Mouse (Mus musculus): ENCODE results near the gene Mybph. TPM values are rescaled to one million over a fixed set of nuclear protein-coding genes. Genes with fewer than 3 reads are reported as not detected.

Mybph gene
- total RNA-seq, 2 experiments from 2014 or later, result 0.17 to 0.19 TPM

DNA sequence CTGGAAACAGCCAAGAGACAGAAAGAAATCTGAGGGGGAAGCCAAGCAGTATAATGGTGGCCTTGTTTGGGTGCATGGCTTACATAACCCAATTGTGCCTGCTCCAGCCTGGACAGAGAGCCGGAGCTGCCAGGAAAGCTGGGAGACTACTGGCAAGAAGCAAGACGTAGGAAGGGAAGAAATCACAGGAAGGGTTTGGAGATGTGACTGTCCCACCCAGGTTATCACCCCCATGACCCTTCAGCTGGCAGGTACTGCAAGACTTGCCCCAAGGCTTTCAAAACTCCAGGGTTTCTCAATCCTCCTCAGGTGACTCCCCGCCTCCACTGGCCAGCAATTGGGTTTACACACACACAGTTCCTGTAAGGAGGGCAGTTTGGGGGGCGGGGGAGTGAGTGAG, 11.2 kb upstream of the Mybph start, which contains the start of gene Chil1:
TSS of gene Chil1 (plus strand) at position 152 of the 400 bp plus-strand sequence.
- no peak for DNase-seq (ENCODE audit: extremely low spot score in 1 of 2, low spot score in 1 of 2)

DNA sequence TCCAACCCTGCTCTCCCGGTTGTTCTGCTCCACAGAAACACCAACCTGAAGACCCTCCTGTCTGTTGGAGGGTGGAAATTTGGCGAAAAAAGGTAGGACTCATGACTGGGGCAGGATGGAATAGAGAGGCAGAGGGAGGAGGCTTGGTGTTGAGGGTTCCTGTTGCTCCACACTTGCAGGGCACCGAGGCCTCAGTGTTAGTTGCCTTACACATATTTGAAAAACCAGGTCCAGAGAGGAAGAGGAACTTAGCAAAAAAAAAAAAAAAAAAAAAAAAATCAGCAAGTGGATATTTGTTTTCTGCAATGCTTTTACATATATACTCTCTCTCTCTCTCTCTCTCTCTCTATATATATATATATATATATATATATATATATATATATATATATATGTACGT, 9.2 kb upstream of the Mybph start:
- no peak for DNase-seq (ENCODE audit: extremely low spot score in 1 of 2, low spot score in 1 of 2)

DNA sequence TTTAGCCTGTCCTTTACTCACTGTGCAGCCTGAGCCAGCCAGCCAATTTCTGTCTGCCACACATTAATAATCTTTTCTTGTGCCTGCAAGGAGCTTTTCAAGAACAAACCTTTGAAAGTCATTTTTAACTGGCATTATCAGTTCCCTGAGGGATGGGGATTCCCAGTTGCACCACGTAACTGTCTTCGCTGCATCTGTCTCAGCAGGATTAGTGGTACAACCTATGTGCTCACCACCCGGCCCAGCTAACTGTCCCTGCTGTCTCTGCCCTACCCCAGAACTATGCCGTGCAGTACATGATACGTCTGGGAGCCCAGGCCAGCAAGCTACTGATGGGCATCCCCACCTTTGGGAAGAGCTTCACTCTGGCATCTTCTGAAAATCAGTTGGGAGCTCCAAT, 5.0 kb upstream of the Mybph start:
- no peak for DNase-seq (ENCODE audit: extremely low spot score in 1 of 2, low spot score in 1 of 2)

DNA sequence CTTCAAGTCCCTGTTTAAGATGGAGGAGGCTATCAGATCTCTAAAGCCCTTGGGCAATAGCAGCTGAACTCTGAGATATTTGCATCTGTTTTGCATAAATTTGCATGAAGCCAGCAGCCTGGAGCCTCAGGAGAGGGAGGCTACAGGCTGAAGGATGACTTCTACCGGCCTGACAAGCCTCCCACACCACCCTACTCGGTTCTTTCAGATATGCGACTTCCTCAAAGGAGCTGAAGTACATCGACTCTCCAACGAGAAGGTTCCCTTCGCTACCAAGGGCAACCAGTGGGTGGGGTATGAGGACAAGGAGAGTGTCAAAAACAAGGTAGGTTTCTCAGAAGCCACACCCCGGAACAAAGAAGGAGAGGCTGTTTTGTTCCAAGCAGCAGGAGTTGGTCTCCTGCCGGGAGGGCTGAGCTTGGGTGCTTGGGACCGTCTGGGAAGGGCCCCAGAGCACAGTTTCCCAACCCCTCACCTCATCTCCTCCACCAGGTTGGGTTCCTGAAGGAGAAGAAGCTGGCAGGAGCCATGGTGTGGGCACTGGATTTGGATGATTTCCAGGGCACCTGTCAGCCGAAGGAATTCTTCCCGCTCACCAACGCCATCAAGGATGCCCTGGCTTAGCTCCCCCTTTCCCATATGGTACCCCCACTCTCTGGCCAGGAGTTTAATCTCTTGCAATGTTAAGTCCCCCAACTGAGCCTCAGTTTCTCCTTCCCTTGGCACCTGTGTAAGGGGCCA, 4.1 kb upstream of the Mybph start:
- DNase-seq (ENCODE audit: extremely low spot score in 1 of 2, low spot score in 1 of 2), result no peak

DNA sequence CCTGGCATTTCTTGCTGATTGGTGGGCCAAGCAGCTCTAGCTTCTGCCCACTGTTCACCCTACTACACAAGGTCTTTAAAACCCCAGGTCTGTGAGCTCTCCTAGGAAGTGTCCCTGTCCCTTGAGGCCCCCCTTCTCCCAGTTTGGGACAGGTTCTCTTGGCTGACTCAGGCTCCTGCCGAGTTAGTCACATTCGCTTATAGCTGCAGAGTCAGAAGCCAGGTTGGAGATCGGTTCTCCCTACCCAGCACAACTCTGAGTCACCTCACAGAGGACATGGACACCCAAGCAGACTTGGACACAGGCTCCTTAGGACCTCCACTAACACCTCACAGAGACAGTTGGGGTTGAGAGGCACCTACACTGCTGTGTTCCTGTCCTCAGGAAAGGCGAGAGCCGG, 2.1 kb upstream of the Mybph start:
- DNase-seq (ENCODE audit: extremely low spot score in 1 of 2, low spot score in 1 of 2), result no peak

DNA sequence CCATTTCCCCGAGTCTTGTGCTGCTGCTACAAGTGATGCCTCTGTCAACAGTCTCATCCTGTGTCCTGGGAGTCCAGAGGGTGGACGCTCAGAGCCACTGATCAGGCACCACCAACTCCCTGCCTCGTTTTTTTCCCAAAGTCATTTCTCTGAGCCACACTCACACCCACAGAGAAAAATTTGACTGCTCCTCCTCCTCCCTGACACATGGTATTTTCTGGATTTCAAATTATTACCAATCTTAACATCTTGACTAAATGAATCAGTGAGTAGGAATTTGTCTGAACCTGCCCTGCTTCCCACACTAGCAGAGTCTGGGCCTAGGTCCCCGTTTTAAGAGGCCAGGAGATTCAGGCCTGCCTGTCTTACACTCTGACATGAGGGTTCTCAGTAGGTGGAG, 1.2 kb upstream of the Mybph start:
- DNase-seq (ENCODE audit: extremely low spot score in 1 of 2, low spot score in 1 of 2), result no peak

DNA sequence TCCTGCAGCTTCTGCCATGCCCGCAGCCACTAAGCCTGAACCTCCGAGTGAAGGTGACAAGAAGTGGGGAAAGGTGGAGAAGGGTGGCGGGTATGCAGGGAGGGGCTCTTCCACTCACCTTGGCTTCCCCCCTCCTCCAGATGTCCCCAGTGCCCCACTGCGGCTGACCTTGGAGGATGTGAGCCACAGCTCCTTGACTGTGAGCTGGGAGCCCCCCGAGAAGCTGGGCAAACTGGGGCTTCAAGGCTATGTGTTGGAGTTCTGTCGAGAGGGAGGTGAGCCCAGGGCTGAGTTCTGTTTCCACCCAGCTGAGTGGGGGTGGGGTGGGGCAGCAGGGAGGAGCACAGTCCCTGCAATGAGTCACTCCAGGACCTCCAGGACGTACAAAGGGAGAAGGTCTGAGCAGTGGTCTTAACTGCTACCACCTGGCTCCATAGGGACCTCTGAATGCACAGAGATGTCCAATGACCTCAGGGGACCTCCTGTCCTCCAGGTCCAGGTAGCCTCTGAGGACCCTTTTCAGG, 488 bp downstream of the Mybph start:
- no peak for DNase-seq (ENCODE audit: extremely low spot score in 1 of 2, low spot score in 1 of 2)

DNA sequence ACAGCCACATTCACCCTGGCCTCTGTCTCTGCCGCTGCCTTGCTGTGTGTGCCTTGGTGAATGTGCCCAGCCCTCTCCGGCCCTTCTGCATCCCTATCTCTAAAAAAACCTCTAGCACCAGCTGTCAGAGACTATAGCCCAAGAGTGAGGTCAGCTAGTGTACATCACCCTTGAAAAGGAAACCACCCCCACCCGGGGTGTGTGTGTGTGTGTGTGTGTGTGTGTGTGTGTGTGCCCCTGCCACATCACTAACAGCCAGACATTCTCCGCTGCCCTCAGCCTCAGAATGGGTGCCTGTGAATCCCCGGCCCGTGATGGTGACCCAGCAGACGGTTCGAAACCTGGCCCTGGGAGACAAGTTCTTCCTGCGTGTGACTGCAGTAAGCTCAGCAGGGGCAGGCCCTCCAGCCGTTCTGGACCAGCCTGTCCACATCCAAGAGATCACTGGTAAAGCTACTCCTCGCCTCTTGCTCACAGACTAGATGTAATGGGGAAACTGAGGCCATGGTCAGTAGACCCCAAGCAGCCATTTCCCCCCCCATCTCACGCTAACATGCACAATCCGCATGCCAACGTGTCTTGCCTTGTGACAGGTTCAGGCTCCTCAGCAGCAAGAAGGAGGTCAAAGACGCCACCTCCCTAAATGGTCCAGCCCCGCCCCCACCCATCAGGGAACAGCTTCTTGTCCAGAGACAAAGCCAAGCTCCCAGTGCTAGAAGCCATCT, 1.2 kb downstream of the Mybph start:
- DNase-seq (ENCODE audit: extremely low spot score in 1 of 2, low spot score in 1 of 2), result no peak

DNA sequence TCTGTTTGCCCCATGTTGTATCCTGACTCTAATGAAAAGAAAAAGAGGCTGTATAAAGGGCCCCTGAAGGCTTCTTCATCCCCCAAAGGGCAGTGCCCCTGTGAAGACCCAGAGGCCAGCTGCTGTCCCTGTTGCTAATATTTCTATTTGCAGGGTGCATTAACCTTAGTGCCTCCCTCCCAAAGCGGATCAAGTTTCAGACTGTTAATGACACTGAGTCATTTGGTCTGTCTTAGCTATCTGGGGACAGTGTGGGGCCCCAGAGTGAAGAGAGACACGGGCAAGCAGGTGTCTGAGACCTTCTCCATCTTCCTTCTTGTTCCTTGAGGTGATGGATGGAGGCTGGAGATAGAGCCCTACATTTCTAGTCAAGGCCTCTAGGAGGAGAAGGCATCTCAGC, 1.9 kb downstream of the Mybph start:
- no peak for DNase-seq (ENCODE audit: extremely low spot score in 1 of 2, low spot score in 1 of 2)

DNA sequence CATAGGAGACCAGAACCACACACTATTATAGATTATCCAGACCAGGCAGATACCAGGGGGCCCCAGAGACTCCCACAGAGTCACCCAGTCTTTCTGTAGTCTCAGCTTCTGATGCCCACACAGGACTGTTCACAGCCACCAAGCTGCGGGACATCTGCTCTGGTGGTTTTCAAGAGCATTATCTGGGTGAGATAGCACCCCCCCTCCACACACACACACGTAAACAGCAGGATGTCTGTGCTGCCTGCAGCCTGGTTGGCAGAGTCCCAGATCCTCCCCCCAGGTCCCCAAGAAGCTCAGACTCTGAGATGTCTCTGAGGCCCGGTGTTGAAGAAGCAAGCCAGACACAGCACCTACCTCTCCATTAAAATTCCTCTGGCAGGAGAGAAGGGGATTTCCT, 2.3 kb downstream of the Mybph start:
- DNase-seq (ENCODE audit: extremely low spot score in 1 of 2, low spot score in 1 of 2), result no peak

DNA sequence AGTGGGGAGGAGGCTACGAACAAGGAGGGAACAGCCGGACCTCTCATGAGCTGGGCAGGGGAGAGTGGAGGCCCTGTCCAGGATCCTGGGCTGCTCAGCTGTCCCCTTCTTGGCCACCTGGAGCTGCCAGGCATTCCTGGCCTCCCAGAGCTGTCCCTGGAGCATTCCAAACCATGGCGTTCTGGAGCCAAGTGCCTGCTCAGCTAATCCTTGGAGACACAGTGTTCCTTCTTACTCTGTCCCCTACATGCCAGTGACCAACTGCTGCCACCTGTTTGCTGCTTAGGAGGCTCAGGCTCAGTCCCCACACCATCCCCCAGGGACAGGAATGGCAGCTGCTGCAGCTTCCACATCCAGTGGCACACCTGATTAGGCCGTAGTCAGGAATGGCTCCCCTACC, 2.7 kb downstream of the Mybph start:
- no peak for DNase-seq (ENCODE audit: extremely low spot score in 1 of 2, low spot score in 1 of 2)

DNA sequence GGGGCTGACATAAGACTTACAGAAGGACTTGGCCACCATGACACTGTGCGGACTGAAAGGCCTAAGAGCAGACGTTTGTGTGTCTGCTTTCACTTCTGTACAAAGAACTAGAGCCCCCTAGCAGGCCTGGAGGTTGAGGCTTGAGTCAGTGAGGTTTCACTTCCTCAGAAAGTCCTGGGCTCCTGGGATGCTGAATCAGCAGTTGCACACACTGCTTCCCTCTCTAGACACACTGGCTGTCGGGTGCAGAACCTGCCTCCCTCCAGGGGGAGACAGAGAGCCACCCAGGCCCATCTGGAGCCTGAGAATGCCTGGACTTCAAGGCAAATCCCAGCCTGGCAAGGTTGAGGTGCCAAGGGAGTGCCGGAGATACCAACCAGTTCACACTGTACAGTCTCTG, 3.1 kb downstream of the Mybph start:
- peak; percentile 67 to 79 for DNase-seq (ENCODE audit: extremely low spot score in 1 of 2, low spot score in 1 of 2)

DNA sequence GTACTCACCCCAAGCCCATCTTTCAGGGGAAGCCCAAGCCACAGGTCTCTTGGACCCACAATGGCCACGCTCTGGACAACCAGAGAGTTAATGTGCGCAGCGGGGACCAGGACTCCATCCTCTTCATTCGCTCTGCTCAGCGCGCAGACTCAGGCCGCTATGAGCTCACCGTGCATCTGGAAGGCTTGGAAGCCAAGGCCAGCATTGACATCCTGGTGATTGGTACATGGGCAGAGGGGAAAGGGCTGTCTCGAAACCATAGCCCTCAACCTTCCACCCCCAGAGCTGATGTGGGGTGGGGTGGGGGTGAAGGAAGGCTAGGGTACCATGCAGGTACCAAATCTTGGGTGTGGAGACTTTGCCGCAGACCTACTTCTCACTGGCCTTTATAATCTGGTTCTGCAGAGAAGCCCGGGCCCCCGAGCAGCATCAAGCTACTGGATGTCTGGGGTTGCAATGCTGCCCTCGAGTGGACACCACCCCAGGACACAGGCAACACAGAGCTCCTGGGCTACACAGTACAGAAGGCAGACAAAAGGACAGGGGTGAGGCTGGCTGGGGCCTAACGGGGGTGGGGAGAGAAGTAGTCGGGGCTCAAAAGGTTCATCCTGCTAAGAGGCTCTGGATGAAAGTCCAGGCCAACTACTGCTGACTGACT, 4.2 kb downstream of the Mybph start:
- DNase-seq (ENCODE audit: extremely low spot score in 1 of 2, low spot score in 1 of 2), result no peak

DNA sequence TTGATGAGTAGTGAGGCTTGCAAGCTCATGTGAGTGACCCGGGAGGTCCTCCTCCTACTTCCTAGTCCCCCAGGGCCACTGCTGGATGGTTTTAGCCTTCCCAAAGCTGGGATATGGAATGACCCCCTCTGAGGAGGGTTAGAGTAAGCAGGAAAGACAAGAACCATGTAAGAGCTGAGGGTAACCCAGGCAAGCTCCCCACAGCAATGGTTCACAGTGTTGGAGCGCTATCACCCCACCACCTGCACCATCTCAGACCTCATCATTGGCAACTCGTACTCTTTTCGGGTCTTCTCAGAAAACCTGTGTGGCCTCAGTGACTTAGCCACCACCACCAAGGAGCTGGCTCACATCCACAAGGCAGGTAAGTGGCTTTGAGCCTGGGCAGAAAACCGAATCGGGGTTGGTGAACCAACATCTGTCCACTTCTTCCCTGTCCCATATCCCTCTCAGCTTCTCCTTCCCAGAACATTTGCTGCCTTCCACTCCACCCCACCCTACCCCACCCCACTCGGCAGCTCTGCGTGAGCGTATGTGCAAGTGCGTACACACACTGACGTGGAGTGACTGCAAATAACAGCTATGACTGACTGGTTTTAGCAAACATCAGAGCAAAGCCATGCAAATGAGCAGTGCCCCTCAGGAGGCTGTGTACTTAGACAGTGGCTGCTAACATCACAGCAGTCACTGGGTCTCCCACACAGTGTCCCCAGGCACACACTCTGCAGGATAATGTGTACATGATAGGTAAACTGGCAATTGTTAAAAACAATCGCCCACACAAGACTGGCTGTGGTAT, 5.1 kb downstream of the Mybph start:
- DNase-seq (ENCODE audit: extremely low spot score in 1 of 2, low spot score in 1 of 2), result no peak

DNA sequence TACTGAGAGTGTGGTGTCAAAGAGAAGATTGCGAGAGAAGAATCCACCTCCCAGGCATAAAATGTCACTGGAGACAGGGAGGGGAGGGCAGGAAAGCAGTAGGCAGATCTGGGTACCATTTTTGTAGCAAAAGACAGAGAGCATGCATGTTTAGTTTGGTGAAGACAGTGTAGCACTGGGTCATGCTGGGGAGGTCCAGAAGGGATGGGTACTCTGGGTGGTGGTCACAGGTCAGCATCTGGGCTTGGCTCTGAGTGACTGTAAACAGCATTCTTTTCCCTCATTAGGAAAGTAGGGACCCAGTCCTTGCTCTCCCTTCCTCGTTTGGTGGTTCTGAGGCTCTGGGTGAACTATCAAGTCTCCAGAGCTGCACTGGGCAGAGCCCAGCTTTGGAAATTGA, 7.2 kb downstream of the Mybph start:
- no peak for DNase-seq (ENCODE audit: extremely low spot score in 1 of 2, low spot score in 1 of 2)

DNA sequence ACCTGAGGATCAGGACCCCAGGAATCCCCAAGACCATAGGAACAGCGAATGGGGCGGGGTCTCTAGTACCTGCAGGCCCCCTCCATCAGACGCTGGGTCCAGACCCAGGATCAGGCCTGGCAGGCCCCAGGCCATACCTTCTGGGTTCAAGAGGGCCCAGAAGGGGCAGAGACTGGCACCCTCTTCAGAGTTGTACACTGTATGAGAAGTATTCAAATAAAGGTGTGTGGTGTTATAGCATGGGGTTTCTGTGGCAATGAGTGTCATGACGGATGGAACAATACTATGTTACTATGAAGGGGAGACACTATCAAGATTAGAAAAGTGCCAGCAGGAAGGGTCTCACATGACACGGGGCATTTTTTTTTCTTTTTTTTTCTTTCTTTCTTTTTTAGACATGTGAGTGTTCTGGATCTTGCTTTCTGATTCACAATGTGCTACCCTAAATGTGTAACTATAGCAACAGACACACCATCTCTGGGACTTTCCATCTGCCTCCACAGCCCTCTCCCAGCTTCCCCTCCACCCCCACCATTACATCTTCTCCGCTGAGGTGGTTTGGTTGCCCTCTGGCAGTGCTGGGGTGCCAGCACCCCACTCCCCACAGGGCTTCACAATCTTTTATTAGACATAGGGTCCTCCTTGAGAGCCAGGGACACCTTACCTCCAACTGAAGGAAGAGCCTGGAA, 7.9 kb downstream of the Mybph start:
- no peak for DNase-seq (ENCODE audit: extremely low spot score in 1 of 2, low spot score in 1 of 2)

DNA sequence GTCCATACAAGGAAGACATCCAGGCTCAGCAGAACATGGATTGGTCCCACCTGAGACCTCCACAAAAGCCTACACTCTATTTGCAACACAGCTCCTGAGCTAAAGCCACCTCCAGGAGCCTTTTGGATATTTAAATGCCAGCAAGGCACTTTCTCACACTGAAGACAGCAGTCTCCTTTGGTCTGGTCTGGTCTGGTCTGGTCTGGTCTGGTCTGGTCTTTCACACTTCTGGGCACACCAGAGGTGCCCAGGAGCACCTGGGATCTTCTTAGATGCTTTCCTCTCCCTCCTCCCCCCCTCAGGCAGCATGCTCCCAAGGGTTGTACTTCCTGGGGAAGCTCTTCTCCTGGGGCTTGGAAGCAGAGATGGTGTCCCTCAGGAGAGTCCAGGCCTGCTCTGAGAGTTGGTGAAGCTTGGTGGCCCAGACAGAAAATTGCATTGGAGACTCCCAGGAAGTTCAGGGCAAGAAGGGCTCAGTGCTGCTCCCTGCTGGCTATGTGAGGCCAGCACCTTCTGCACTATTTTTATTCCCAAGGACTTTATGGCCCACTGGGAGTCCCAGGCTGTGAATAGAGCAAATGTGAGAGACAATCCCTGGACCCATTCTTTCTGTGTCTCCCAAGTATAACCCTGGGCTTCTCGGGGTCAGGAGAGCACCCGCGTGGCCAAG, 8.6 kb downstream of the Mybph start:
- peak in 1 of 2 experiments; percentile 70 for DNase-seq (ENCODE audit: extremely low spot score in 1 of 2, low spot score in 1 of 2)

DNA sequence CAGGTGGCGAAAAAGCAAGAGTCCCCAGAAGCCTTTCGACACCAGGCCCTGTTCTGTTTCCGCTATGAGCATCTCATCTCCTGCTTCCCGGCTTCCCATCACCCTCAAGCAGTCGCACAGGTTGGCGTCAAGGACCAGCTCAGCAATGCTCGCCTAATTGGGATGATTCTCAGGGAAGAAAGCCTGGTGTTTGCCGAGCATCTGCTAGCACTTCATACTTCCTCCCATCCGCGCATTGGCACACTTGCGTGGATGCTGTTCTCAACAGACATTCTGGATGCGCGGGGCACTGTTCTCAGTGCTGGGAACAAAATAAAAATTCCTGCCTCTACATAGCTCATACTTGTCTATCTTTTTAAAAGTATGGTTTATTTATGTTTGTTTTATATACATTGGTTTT, 11.0 kb downstream of the Mybph start:
- DNase-seq (ENCODE audit: extremely low spot score in 1 of 2, low spot score in 1 of 2), result no peak

DNA sequence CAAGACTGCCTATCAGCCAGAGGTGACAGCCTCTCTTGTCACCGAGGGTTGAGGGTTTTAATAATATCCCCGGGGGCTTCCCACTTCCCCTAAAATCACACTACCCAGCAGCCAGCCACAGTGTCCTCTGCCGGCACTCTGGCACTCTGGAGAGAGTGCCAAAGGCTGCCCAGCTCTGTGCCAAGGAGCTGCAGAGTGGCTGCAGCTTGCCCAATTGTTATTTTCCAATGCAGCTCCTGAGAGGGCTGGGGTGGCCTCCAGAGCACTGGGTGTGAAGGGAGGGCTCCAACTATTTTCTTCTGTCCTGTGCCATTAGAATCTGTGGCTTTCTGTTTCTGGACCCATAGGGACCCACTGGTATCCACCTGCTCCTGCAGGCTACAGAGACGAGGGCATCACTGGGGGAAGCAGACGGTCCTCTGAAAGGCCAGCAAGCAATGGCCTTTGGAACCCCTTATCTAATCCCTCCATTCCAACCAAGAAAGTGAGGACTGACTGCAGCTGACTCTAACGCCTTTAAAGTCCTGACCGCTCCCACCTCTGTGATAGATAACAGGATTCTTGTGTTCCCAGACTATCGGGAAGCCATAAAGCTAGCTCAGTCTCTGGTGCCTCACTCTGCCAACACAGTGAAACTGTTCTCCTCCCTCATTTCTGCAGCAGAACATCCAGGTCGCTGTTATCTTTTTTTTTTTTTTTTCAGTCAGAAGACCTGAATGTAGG, 12.2 kb downstream of the Mybph start:
- DNase-seq (ENCODE audit: extremely low spot score in 1 of 2, low spot score in 1 of 2), result no peak

Measured in layer of hippocampus, postnatal 25 days (tissue).